Mouse (Mus musculus) ES-E14 (cell line): Measurements from ENCODE around the gene Grap. TPM values are rescaled to one million over a fixed set of nuclear protein-coding genes. Genes with fewer than 3 reads are reported as not detected.

Experiments used
- DNase-seq: peaks from one replicate; pipeline ENCODE4 v3.0.0-alpha.2; 2013; ENCODE audit warnings: low read depth, low spot score
- H3K27ac ChIP-seq: 2 replicates; pipeline ENCODE4 v1.5.1; 2012; ENCODE audit warnings: low read depth, mild to moderate bottlenecking, low read length, moderate library complexity, mixed read lengths; ENCODE audit not compliant: poor library complexity, insufficient read depth, severe bottlenecking
- H3K36me3 ChIP-seq: 2 replicates; pipeline ENCODE4 v1.6.1; 2012; ENCODE audit warnings: mild to moderate bottlenecking, low read length, moderate library complexity, mixed read lengths; ENCODE audit not compliant: control insufficient read depth, poor library complexity, insufficient read depth, severe bottlenecking
- H3K4me1 ChIP-seq, 2 experiments: fragments of 150-350 bp in 1 of 2; sonication (generic) in 1 of 2; 2 replicates each; pipeline ENCODE4 v1.6.1; 2012; ENCODE audit warnings: low read length in 2 of 2, mild to moderate bottlenecking in 1 of 2, mixed read lengths in 1 of 2; ENCODE audit not compliant: control insufficient read depth in 2 of 2, insufficient read depth in 2 of 2, poor library complexity in 1 of 2
- H3K4me3 ChIP-seq, 2 experiments: fragments of 150-350 bp in 1 of 2; sonication (generic) in 1 of 2; 2 replicates each; pipeline ENCODE4 v1.5.1; 2012; ENCODE audit warnings: low read length in 2 of 2, low read depth in 1 of 2, mild to moderate bottlenecking in 1 of 2, mixed read lengths in 1 of 2; ENCODE audit not compliant: insufficient read depth in 1 of 2, poor library complexity in 1 of 2, severe bottlenecking in 1 of 2
- H3K9ac ChIP-seq: 2 replicates; pipeline ENCODE4 v1.6.1; 2012; ENCODE audit warnings: low read depth, mild to moderate bottlenecking, low read length, mixed read lengths; ENCODE audit not compliant: poor library complexity, insufficient read depth, severe bottlenecking
- H3K9me3 ChIP-seq: fragments of 150-350 bp; sonication (generic); 2 replicates; pipeline ENCODE4 v1.6.1; 2012; ENCODE audit warnings: low read depth, mild to moderate bottlenecking, low read length; ENCODE audit not compliant: control insufficient read depth, insufficient read depth
- CHD2 ChIP-seq: IDR thresholded peaks from 2 replicates; pipeline ENCODE4 v1.6.1; 2014; ENCODE audit warnings: mild to moderate bottlenecking, low read depth, low read length, inconsistent platforms
- HCFC1 ChIP-seq: IDR thresholded peaks from 2 replicates; pipeline ENCODE4 v1.6.1; 2012; ENCODE audit warnings: low read length, inconsistent platforms, borderline replicate concordance; ENCODE audit not compliant: insufficient read depth
- MAFK ChIP-seq: IDR thresholded peaks from 2 replicates; pipeline ENCODE4 v1.6.1; 2014; ENCODE audit warnings: mild to moderate bottlenecking, low read depth, low read length, inconsistent platforms; ENCODE audit not compliant: insufficient read depth
- ZC3H11A ChIP-seq: IDR thresholded peaks from 2 replicates; pipeline ENCODE4 v1.6.1; 2012; ENCODE audit warnings: low read depth, mild to moderate bottlenecking, inconsistent platforms, low read length, borderline replicate concordance
- ZNF384 ChIP-seq: IDR thresholded peaks from 2 replicates; pipeline ENCODE4 v1.6.1; 2012; ENCODE audit warnings: low read depth, low read length, inconsistent platforms
- in situ Hi-C, 2 experiments: fragments of 600-800 bp; cut with MboI; formaldehyde crosslinking; loops; one replicate each; pipeline ENCODE4 v1.15.1; 2025; ENCODE audit warnings: low sequenced_read_pairs in 2 of 2, inconsistent platforms in 1 of 2; ENCODE audit not compliant: unreplicated experiment in 2 of 2
- total RNA-seq: library from RNA; depleted of rRNA; stranded (reverse); fragments of 300-350 nt; gene quantifications from 2 replicates; pipeline ENCODE4 v1.2.3, GENCODE M21; 2012

Grap gene
- total RNA-seq, 1 experiment, result 1.5 TPM

DNA sequence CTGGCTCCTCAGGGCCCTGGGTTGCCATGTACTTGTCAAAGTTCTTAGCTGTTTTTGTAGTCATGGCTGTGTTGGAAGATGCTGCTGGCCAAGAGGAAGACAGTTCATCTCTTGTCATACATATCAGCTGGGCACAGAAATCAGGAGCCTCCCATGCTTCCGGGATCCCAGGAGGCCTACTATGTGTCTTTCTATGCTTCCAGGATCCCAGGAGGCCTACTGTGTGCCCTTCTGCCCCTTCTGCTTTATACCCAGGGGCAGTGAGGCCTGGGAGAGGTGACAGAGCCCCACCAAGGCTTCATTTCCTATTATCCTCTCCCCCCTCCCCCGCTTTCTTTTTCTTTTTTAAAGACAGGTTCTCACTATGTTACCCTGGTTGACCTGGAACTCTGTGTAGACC, 52.5 kb downstream of the Grap start:
- TF ChIP-seq ZNF384 (no peak), CHD2 (no peak), ZC3H11A (no peak), MAFK (no peak), HCFC1 (no peak)
- Histone ChIP-seq H3K9ac (no peak overlapping the region), H3K4me3 (no peak overlapping the region), H3K4me1 (0 out of 4 replicates have a peak, but pooled peaks cover 0 to 5% of the 10 kb centered on the region in 2 experiments), H3K9me3 (no peaks in the 10 kb centered on the region), H3K27ac (no peak overlapping the region), H3K36me3 (peaks cover 2% of the 10 kb centered on the region; the same call in 1 of the 2 replicates)
- no peak for DNase-seq
- in situ Hi-C loops, result no loop called here

DNA sequence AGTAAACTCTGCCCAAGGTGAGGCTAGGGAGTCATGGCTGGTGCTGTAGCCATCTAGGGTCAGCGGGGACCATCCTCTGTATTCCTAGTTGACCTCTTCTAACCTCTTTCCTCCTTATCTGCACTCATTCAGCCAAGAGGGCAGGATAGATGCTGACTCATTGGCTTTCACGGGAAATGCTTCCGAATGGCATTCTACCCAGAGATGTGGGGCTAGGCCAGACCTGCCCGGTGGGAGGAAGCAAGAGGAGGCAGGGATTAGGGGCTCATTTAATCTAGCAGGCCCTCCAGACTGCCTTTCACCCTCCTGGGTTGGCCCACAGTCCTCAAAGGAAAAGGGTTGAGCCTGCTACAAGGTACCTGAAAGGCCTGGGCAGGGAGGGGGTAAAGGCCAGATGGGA, 53.2 kb downstream of the Grap start:
- TF ChIP-seq HCFC1 (no peak), CHD2 (no peak), ZNF384 (no peak), MAFK (no peak), ZC3H11A (no peak)
- DNase-seq, result no peak
- peaks cover 2% of the 10 kb centered on the region; the same call in 1 of the 2 replicates for H3K36me3 ChIP-seq
- H3K4me1 ChIP-seq, result 0 out of 4 replicates have a peak, but pooled peaks cover 0 to 5% of the 10 kb centered on the region in 2 experiments
- no peaks in the 10 kb centered on the region for H3K9me3 ChIP-seq
- H3K27ac ChIP-seq, result no peak overlapping the region
- in situ Hi-C loops, result no loop called here
- no peak overlapping the region for H3K4me3 ChIP-seq
- H3K9ac ChIP-seq, result no peak overlapping the region

DNA sequence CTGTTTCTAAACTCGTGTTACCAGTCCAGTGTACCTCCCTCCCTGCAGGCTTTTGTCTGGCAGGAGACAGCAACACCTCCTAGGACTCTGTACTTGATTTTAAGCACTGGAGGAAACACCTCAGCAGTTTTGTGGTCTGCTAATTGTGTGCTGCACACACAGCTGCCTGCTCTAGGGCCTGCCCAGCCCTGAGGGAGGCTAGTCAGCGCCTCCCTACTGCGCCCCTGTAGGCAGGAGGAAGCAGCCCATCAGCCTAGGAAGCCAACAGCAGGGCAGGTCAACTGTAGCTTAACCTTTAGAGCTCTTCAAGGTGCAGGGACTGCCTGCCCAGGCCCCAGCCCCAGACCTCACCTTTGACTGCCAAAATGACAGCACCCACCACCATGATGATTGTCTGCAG, 55.9 kb downstream of the Grap start:
- Histone ChIP-seq H3K4me1 (peaks cover 0 to 7% of the 10 kb centered on the region in 2 experiments; a peak in 1 of 4 replicates), H3K9me3 (no peaks in the 10 kb centered on the region), H3K4me3 (no peak overlapping the region), H3K36me3 (no peaks in the 10 kb centered on the region), H3K9ac (no peak overlapping the region), H3K27ac (no peak overlapping the region)
- TF ChIP-seq HCFC1, result no peak
- TF ChIP-seq ZNF384, result no peak
- no peak for TF ChIP-seq CHD2
- TF ChIP-seq ZC3H11A, result no peak
- TF ChIP-seq MAFK, result no peak
- in situ Hi-C loops, result no loop called here
- peak; percentile 33 for DNase-seq

DNA sequence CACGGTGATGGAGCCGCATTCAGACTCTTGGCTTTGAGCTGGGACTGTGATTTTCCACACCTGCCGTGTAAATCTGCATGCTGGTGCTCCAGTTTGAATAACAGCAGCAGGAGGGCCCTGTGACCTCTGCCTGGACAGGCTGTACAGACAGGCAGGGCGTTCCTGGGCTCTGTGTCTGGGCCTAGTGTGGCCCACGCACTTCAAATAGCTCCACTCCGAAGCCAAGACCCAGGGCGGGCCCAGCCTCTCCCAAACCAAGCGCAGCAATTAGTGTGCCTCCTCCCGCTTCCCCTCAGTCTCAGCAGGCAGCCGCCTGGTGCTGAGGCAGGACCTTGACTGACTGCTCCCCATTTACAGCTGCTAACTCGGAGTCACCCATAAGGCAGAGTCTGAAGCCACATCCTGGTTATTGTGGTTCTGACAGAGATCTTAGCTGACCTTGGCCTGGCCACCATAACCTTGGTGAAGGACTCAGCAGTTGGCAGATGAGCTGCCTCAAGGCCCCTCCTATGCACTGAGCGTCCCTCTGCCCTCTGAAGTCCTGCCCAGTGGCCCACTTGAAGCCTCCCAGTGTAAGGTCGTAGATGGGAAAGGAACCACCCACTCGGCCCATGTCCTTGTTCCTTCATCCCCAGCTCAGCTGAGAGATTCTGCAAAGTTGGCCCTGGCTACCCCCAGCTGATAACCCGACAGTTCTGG, 60.2 kb downstream of the Grap start:
- no peaks in the 10 kb centered on the region for H3K36me3 ChIP-seq
- H3K9ac ChIP-seq, result no peak overlapping the region
- H3K27ac ChIP-seq, result no peak overlapping the region
- H3K9me3 ChIP-seq, result no peaks in the 10 kb centered on the region
- in situ Hi-C loops, result loop anchor here in 1 of 2 experiments (10.0 kb wide), 1 partner anchor 89 kb away; no protein-coding TSS in a partner anchor
- no peak for TF ChIP-seq HCFC1
- TF ChIP-seq ZC3H11A, result no peak
- no peak for TF ChIP-seq ZNF384
- no peak for TF ChIP-seq MAFK
- TF ChIP-seq CHD2, result no peak
- H3K4me1 ChIP-seq, result peaks cover 0 to 4% of the 10 kb centered on the region in 2 experiments; a peak in 1 of 4 replicates
- DNase-seq, result peak; percentile 30
- no peak overlapping the region for H3K4me3 ChIP-seq
